Mouse (Mus musculus) megakaryocyte, embryonic 14.5 days (primary cell): ENCODE measurements at regions not wholly inside any gene's neighbourhood (a gene's known extent, or its start where the extent isn't known, plus 50 kb on each side); places are given as distances from the start of the nearest gene placed in this dataset.

ENCODE experiments used
- FLI1 ChIP-seq: IDR thresholded peaks from 2 replicates; pipeline ENCODE4 v1.6.1; 2012; ENCODE audit warnings: low read length, inconsistent platforms, mixed read lengths
- GATA1 ChIP-seq: IDR thresholded peaks from 3 replicates; pipeline ENCODE4 v1.6.1; 2012; ENCODE audit warnings: mixed read lengths, low read length, inconsistent platforms, borderline replicate concordance

GRCm38 (mm10) chr17:9975995-9976394 lies 306.5 kb upstream of the Pabpc6 start:
- TF ChIP-seq GATA1, result no peak
- TF ChIP-seq FLI1, result no peak
